Mouse (Mus musculus) liver, embryonic 14.5 days (tissue): ENCODE data around the gene Rnf208. TPM values are rescaled to one million over a fixed set of nuclear protein-coding genes. Genes with fewer than 3 reads are reported as not detected.
A peak's percentile ranks its signal among the peaks of the same experiment; 100 is the strongest.

ENCODE experiments used
- ATAC-seq: fragments of 200-750 bp; cut with Nextera tagmentation; 2 replicates; pipeline ENCODE4 v1.8.0; 2017; ENCODE audit warnings: moderate number of reproducible peaks, mild to moderate bottlenecking, moderate library complexity; ENCODE audit not compliant: insufficient read depth
- DNase-seq, 3 experiments: peaks; one replicate each; pipeline ENCODE4 v3.0.0-alpha.2; 2012 to 2013; ENCODE audit warnings: low read depth in 3 of 3, low spot score in 3 of 3
- H3K27ac ChIP-seq: fragments of 300-500 bp; sonication (generic); 2 replicates; pipeline ENCODE4 v1.5.1; 2014; ENCODE audit warnings: moderate library complexity, mild to moderate bottlenecking, control low read depth, inconsistent platforms
- H3K27me3 ChIP-seq: fragments of 300-500 bp; sonication (generic); 2 replicates; pipeline ENCODE4 v1.6.1; 2014; ENCODE audit warnings: mild to moderate bottlenecking, low read length, moderate library complexity; ENCODE audit not compliant: control insufficient read depth, insufficient read depth
- H3K36me3 ChIP-seq: fragments of 300-500 bp; sonication (generic); replicated peaks from 2 replicates; pipeline ENCODE4 v1.6.1; 2014; ENCODE audit warnings: low read depth; ENCODE audit not compliant: control insufficient read depth, insufficient read depth
- H3K4me1 ChIP-seq, 2 experiments: fragments of 200-500 bp in 1 of 2; fragments of 300-500 bp in 1 of 2; sonication (generic) in 1 of 2; replicated peaks; 2 replicates each; pipeline ENCODE4 v1.6.1; 2012 to 2014; ENCODE audit warnings: antibody characterized with exemption in 1 of 2, inconsistent platforms in 1 of 2, low read length in 1 of 2; ENCODE audit not compliant: control insufficient read depth in 2 of 2, insufficient read depth in 2 of 2
- H3K4me2 ChIP-seq: fragments of 300-500 bp; sonication (generic); 2 replicates; pipeline ENCODE4 v1.6.1; 2014; ENCODE audit warnings: low read depth, mild to moderate bottlenecking, control low read depth, moderate library complexity
- H3K4me3 ChIP-seq, 2 experiments: fragments of 200-500 bp in 1 of 2; fragments of 300-500 bp in 1 of 2; sonication (generic) in 1 of 2; 2 replicates each; pipeline ENCODE4 v1.5.1; 2012 to 2014; ENCODE audit warnings: low read depth in 2 of 2, low read length in 2 of 2, mild to moderate bottlenecking in 2 of 2, control low read depth in 1 of 2, inconsistent platforms in 1 of 2, moderate library complexity in 1 of 2; ENCODE audit not compliant: insufficient read depth in 1 of 2
- H3K9ac ChIP-seq: fragments of 300-500 bp; sonication (generic); replicated peaks from 2 replicates; pipeline ENCODE4 v1.6.1; 2014; ENCODE audit warnings: mild to moderate bottlenecking, control low read depth, moderate library complexity
- H3K9me3 ChIP-seq: fragments of 300-500 bp; sonication (generic); 2 replicates; pipeline ENCODE4 v1.6.1; 2016; ENCODE audit warnings: low read length, mixed read lengths; ENCODE audit not compliant: control insufficient read depth
- CTCF ChIP-seq: IDR thresholded peaks from 2 replicates; pipeline ENCODE4 v1.5.1; 2016; ENCODE audit warnings: antibody characterized with exemption, low read depth, control low read depth
- EP300 ChIP-seq: IDR thresholded peaks from 2 replicates; pipeline ENCODE4 v1.6.1; 2016; ENCODE audit warnings: antibody characterized with exemption, low read depth
- WGBS: fragments of 180-500 bp; shearing (Covaris S2); extraction: QIAGEN DNeasy Blood & Tissue Kit; methylation state at CpG from one replicate; pipeline ENCODE4 v1.1.7; 2014; ENCODE audit not compliant: insufficient replicate concordance; 5-methylcytosine and 5-hydroxymethylcytosine counted together
- polyA plus RNA-seq, 2 experiments: library from polyadenylated mRNA; depleted of rRNA in 1 of 2; stranded (reverse) in 1 of 2; unstranded in 1 of 2; fragments of >200 nt; fragmentation: Nextera tagmentation in 1 of 2; extraction: Ambion mirVana in 1 of 2; gene quantifications; 2 replicates each; pipeline versions ENCODE4 v1.2.1 to v1.2.3; 2012 to 2014

Gene Rnf208
- polyA plus RNA-seq, 2 experiments = 0.09 to 0.93 TPM

GRCm38 (mm10) chr2:25290101-25290815 is 48.2 kb downstream of the Rnf208 start:
- Histone ChIP-seq H3K36me3 (peaks cover under 1% of the 10 kb centered on the region; the same call in 1 of the 2 replicates), H3K9ac (no peak overlapping the region), H3K4me3 (no peak overlapping the region), H3K9me3 (no peaks in the 10 kb centered on the region), H3K4me2 (no peak overlapping the region), H3K27me3 (peaks cover 47% of the 10 kb centered on the region), H3K4me1 (peaks cover 0 to 7% of the 10 kb centered on the region in 2 experiments; a peak in 1 of 4 replicates), H3K27ac (no peak overlapping the region)
- DNase-seq (no peak), ATAC-seq (no peak)
- WGBS = 3% methylated on average over 54 of the region's 54 CpGs
- no peak for TF ChIP-seq EP300
- no peak for TF ChIP-seq CTCF

GRCm38 (mm10) chr2:25290816-25291130 is 48.7 kb downstream of the Rnf208 start:
- DNase-seq = no peak
- Histone ChIP-seq H3K4me1 (peaks cover 0 to 7% of the 10 kb centered on the region in 2 experiments; a peak in 1 of 4 replicates), H3K27me3 (peaks cover 47% of the 10 kb centered on the region), H3K36me3 (no peaks in the 10 kb centered on the region; the same call in 1 of the 2 replicates), H3K9me3 (no peaks in the 10 kb centered on the region), H3K9ac (no peak overlapping the region), H3K27ac (no peak overlapping the region), H3K4me3 (no peak overlapping the region), H3K4me2 (no peak overlapping the region)
- TF ChIP-seq CTCF (no peak), EP300 (no peak)
- 3% methylated on average over 18 of the region's 18 CpGs for whole genome bisulfite sequencing
- no peak for ATAC-seq

GRCm38 (mm10) chr2:25291184-25292053 is 49.4 kb downstream of the Rnf208 start:
- H3K9ac ChIP-seq = no peak overlapping the region
- H3K4me3 ChIP-seq = no peak overlapping the region
- H3K27ac ChIP-seq = no peak overlapping the region
- H3K9me3 ChIP-seq = no peaks in the 10 kb centered on the region
- H3K4me2 ChIP-seq = no peak overlapping the region
- 8% methylated on average over 31 of the region's 32 CpGs for WGBS
- peaks cover 0 to 6% of the 10 kb centered on the region in 2 experiments; a peak in 1 of 4 replicates for H3K4me1 ChIP-seq
- ATAC-seq (no peak), DNase-seq (no peak)
- no peaks in the 10 kb centered on the region for H3K36me3 ChIP-seq
- no peak for TF ChIP-seq CTCF
- TF ChIP-seq EP300 = no peak
- peaks cover 47% of the 10 kb centered on the region for H3K27me3 ChIP-seq

- Histone ChIP-seq H3K27me3 (peaks cover 47% of the 10 kb centered on the region), H3K36me3 (no peaks in the 10 kb centered on the region)
- ATAC-seq = no peak
These were observed 50.0 kb downstream of the Rnf208 start for GRCm38 (mm10) chr2:25292054-25292544.

GRCm38 (mm10) chr2:25292856-25293255 is 50.8 kb downstream of the Rnf208 start:
- no peak for ATAC-seq
- Histone ChIP-seq H3K9ac (no peak overlapping the region), H3K36me3 (no peaks in the 10 kb centered on the region), H3K27ac (no peak overlapping the region), H3K4me1 (no peaks in the 10 kb centered on the region), H3K27me3 (peaks cover 50% of the 10 kb centered on the region), H3K4me2 (no peak overlapping the region), H3K9me3 (no peaks in the 10 kb centered on the region), H3K4me3 (no peak overlapping the region)
- 0% methylated on average over 1 of the region's 1 CpGs for WGBS
- peak in 2 of 3 experiments; percentile 26 to 38 for DNase-seq
- TF ChIP-seq CTCF (peak; percentile 92), EP300 (no peak)

More at GRCm38 (mm10) chr2:25292054-25292544, 50.0 kb downstream of the Rnf208 start:
- TF ChIP-seq CTCF (no peak), EP300 (no peak)
- 0 out of 4 replicates have a peak, but pooled peaks cover 0 to 3% of the 10 kb centered on the region in 2 experiments for H3K4me1 ChIP-seq
- no peaks in the 10 kb centered on the region for H3K9me3 ChIP-seq
- no peak overlapping the region for H3K27ac ChIP-seq
- no peak for DNase-seq
- 11% methylated on average over 39 of the region's 43 CpGs for WGBS
- H3K4me2 ChIP-seq = peak overlapping the region; percentile 33
- H3K9ac ChIP-seq = no peak overlapping the region
- peak overlapping the region in 1 of 2 experiments; percentile 25; a peak in 2 of 4 replicates for H3K4me3 ChIP-seq
